Mouse (Mus musculus) forebrain, embryonic 10.5 days (tissue): ENCODE results near the gene Stk38l. TPM values are rescaled to one million over a fixed set of nuclear protein-coding genes. Genes with fewer than 3 reads are reported as not detected.
A peak's percentile ranks its signal among the peaks of the same experiment; 100 is the strongest.

Experiments used
- DNase-seq: peaks from one replicate; pipeline ENCODE4 v3.0.0-alpha.2; 2017; ENCODE audit warnings: low spot score; ENCODE audit errors: extremely low spot score
- H3K27ac ChIP-seq: fragments of 300-500 bp; sonication (generic); 2 replicates; pipeline ENCODE4 v1.5.1; 2016; ENCODE audit warnings: mild to moderate bottlenecking
- H3K27me3 ChIP-seq: fragments of 300-500 bp; sonication (generic); 2 replicates; pipeline ENCODE4 v1.6.1; 2016; ENCODE audit warnings: mild to moderate bottlenecking; ENCODE audit not compliant: poor library complexity, severe bottlenecking
- H3K36me3 ChIP-seq: fragments of 300-500 bp; sonication (generic); replicated peaks from 2 replicates; pipeline ENCODE4 v1.6.1; 2016; ENCODE audit warnings: mild to moderate bottlenecking, moderate library complexity
- H3K4me1 ChIP-seq: fragments of 300-500 bp; sonication (generic); 2 replicates; pipeline ENCODE4 v1.6.1; 2016
- H3K4me3 ChIP-seq: fragments of 300-500 bp; sonication (generic); 2 replicates; pipeline ENCODE4 v1.5.1; 2016; ENCODE audit warnings: mild to moderate bottlenecking, moderate library complexity
- H3K9me3 ChIP-seq: fragments of 300-500 bp; sonication (generic); 2 replicates; pipeline ENCODE4 v1.6.1; 2016; ENCODE audit warnings: mild to moderate bottlenecking, moderate library complexity
- whole genome bisulfite sequencing: fragments of 180-500 bp; shearing (Covaris S2); methylation state at CpG from one replicate; pipeline ENCODE4 v1.1.7; 2016; 5-methylcytosine and 5-hydroxymethylcytosine counted together
- polyA plus RNA-seq: library from polyadenylated mRNA; unstranded; fragments of >200 nt; fragmentation: Nextera tagmentation; extraction: Ambion mirVana; gene quantifications from 2 replicates; pipeline ENCODE4 v1.2.1, GENCODE M21; 2016

The Stk38l gene
- 21.2 and 22.1 TPM in 2 replicates for polyA plus RNA-seq

DNA sequence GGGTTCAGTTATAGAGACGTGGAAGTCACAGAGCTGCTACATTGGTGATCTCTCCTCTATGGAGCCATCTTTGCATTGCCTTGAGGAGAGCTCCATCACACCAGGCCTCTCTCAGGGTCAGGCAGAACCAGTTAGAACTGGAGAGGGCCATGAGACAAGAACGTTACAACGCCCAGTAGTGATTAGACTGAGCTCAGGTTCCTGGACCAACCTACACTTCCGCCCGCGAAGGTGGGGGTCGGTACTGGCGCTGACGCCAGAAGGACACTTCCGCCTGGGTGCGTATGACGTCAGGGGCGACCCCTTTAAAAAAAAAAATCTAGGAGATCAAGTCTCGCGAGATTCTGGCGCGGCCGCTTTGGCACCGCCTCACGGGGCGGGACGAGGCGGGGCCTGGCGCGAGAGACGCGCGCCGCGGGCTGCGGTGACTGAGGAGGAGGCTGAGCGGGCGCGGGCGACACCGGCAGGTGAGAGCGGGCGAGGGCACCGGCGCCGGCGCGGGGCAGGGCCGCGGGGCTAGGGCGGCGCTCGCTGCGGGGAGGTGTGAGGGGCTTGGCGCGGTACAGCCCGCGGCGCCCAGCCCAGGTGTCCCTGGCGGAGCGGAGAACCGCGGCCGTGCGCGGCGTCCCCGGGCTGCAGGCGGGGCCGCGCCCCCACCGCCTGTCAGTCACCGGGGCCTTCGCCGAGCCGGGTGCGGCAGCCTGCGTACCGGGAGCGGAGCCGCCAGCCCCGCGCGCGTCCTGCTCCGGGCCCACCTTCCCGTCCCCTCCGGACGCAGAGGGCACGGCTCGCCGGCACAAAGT lies at the start of gene Stk38l:
Stk38l (plus strand) TSS at position 415 of the 803 bp plus-strand sequence.
- peak; percentile 92 for DNase-seq
- H3K27ac ChIP-seq, result peak within 1 kb of the TSS; percentile 89
- WGBS, result 2% methylated on average over 87 of the region's 87 CpGs

DNA sequence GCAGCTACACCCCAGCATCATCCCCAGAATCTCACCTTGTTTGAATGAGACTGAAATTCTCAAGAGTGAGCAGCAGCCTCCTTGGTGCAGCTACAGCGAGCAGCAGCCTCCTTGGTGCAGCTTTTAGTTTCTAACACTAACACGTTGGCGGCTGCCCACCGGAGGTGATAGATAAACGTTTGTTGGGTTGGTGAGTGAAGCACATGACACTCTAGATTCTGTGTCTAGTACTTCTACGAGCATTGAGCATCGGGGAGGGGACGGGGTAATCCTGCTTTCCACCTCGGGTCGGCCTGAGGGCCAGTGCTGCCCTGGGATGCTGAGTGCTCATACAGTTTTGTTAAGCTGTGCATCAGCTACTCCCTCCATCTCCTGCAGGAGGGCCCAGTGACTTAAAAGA lies 47.9 kb upstream of the Stk38l start:
- Histone ChIP-seq H3K4me1 (no peaks in the 10 kb centered on the region), H3K9me3 (peaks cover 10% of the 10 kb centered on the region; the same call in 1 of the 2 replicates), H3K36me3 (no peaks in the 10 kb centered on the region), H3K27me3 (no peaks in the 10 kb centered on the region), H3K27ac (no peak overlapping the region), H3K4me3 (no peak overlapping the region)
- 84% methylated on average over 10 of the region's 10 CpGs for WGBS
- no peak for DNase-seq

More for the DNA sequence above, at the start of gene Stk38l:
- Histone ChIP-seq H3K27me3 (no peaks in the 10 kb centered on the region), H3K9me3 (no peaks in the 10 kb centered on the region), H3K4me3 (peak within 1 kb of the TSS; percentile 72), H3K4me1 (peaks cover 11% of the 10 kb centered on the region), H3K36me3 (no peaks in the 10 kb centered on the region)

DNA sequence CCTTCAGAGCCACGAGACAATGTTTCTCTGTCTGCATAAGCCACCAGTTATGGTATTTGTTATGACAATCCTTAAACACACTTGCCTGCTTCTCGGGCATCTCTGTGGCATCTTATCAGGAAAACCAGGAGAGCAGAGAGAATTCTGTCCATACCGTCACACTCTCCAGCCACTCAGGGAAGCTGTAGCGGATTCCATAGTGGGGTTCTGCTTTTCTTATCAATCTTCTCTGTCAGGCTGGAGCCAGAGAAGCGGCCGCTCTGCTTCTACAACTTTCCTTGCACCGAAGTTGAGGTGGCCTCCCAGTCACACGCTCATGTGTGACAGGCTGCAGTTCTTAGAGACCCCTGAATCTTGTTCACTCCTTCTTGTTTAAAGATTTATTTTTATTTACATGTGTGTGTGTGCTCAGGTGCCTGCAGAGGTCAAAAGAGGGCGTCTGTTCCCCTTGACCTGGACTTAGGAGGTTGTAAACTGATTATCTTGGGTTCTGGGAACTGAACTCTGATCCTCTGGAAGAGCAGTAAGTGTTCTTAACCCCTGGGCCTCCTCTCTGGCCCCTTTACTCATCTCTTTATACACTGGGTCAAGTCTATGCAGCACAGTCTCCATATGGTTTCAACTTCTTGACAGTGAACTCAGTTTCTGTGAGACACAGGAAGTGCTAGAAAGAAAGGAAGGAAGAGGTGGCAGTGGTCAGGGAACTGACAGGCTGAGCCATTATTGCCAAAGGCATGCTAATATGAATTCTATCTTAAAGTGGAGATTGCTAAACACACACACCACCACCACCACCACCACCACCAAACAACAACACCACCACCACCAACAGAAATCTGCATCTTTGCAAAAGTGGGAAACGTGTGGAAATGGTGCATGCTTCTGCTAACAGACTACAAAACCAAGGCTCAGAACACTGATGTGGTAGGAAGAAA lies 46.4 kb upstream of the Stk38l start:
- Histone ChIP-seq H3K27ac (no peak overlapping the region), H3K36me3 (no peaks in the 10 kb centered on the region), H3K4me1 (no peaks in the 10 kb centered on the region), H3K4me3 (no peak overlapping the region), H3K27me3 (no peaks in the 10 kb centered on the region), H3K9me3 (peaks cover 10% of the 10 kb centered on the region; the same call in 1 of the 2 replicates)
- 84% methylated on average over 10 of the region's 10 CpGs for WGBS
- DNase-seq, result no peak

DNA sequence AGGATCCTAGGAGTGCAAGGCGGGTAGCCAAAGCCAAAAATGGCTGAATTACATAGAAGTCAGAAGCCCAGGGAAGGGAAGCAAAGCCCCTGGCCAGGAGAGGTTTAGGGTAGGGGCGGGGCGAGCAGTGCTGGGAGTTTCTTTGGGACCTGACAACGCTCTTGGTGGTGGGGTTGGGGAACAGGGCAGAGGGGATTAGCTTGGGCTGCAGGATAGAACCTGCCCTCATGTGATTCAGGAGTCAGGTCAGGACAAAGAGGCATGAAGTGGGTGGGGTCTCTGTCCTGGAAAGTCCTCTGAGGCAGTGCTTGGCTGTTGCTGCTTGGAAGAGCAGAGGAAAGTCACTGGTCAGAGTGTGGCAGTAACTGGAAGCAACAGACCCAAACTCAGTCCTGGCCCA lies 40.9 kb upstream of the Stk38l start:
- 82% methylated on average over 4 of the region's 4 CpGs for WGBS
- H3K9me3 ChIP-seq, result peaks cover 10% of the 10 kb centered on the region; the same call in 1 of the 2 replicates
- H3K4me3 ChIP-seq, result no peak overlapping the region

DNA sequence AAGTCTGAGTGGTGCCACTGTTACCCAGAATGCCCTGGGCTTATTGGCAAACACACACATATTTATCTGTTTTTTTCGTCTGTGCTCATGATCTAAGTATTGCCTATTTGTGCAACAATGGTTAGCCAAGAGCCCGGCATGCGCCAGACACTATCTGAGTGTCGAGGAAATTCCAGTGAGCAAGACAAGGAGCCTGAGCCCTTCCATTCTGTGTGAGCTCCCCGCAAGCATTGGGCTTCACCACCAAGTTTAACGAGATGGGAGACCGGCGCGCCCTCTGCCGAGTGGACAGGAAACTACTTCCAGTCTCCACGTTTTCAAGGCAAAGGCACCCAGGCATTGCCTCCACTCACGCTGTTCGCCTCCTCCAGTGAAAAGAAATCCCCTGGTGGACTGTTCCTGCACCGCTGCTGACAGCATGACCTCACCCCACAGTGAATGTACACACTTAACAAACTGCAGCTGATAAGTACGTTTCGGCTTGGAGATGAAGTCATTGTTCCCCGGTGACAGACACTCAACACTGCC lies 39.0 kb upstream of the Stk38l start:
- Histone ChIP-seq H3K27ac (no peak overlapping the region), H3K36me3 (no peaks in the 10 kb centered on the region), H3K9me3 (peaks cover 2% of the 10 kb centered on the region; the same call in 1 of the 2 replicates), H3K27me3 (no peaks in the 10 kb centered on the region), H3K4me1 (no peaks in the 10 kb centered on the region), H3K4me3 (no peak overlapping the region)
- DNase-seq, result no peak
- 88% methylated on average over 17 of the region's 17 CpGs for WGBS

More for the DNA sequence above, 40.9 kb upstream of the Stk38l start:
- Histone ChIP-seq H3K27ac (no peak overlapping the region), H3K36me3 (no peaks in the 10 kb centered on the region), H3K27me3 (no peaks in the 10 kb centered on the region), H3K4me1 (no peaks in the 10 kb centered on the region)
- no peak for DNase-seq

DNA sequence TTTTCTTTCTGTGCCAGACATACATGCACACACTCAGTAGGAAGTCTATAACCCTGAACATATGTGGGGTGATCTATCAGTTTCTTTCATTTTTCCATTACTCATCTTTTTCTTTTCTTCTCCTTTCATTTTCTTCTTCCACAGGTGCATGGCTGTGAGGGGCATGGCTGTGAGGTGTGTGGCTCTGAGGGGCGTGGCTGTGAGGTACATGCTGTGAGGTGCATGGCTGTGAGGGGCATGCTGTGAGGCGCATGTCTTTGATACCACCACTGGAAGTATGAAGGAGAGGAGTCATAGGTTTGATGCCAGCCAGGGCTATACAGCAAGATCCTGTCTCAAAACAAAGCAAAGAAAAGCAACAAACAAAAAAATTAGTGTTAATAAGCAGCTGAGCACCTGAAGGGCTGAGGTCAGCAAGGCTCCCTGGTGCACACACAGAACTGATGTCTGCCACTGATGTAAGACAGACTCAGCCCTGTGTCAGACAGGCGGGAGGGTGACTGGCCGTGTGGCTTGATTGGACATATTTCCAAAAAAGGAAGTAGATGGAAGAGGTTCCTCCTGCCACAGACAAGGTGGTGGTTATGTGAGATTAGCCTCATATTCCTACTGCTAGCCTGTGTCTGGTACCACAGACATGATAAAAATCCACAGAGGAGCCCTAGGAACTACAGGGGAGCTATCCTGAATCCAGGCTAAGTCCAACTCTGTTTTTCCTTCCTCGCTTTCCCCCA lies 38.2 kb upstream of the Stk38l start:
- WGBS, result 92% methylated on average over 5 of the region's 5 CpGs
- no peaks in the 10 kb centered on the region for H3K27me3 ChIP-seq
- no peaks in the 10 kb centered on the region for H3K36me3 ChIP-seq
- DNase-seq, result no peak
- H3K4me1 ChIP-seq, result no peaks in the 10 kb centered on the region
- H3K9me3 ChIP-seq, result no peaks in the 10 kb centered on the region; the same call in 1 of the 2 replicates
- no peak overlapping the region for H3K27ac ChIP-seq
- no peak overlapping the region for H3K4me3 ChIP-seq

DNA sequence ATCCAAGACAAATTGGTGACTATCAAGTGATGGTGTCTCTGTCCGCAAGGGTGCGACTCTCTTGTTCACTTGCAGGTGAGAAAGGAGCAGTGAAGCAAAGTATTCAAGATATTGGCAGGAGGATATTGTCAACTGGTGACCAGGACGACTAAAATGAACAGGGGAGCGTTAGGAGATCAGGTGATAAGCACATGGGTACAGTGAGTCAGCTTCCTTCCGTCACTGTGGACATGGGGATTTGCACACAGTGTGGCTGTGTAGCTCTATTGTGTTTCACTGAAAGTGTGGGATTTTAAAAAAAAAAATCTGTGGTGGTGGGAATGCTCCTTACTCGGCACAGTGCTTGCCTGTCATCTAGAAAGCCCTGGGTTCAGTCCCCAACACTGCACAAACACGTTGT lies 36.8 kb upstream of the Stk38l start:
- no peaks in the 10 kb centered on the region for H3K36me3 ChIP-seq
- 86% methylated on average over 7 of the region's 7 CpGs for WGBS
- H3K27me3 ChIP-seq, result no peaks in the 10 kb centered on the region
- H3K9me3 ChIP-seq, result no peaks in the 10 kb centered on the region; the same call in 1 of the 2 replicates
- no peak overlapping the region for H3K4me3 ChIP-seq
- no peaks in the 10 kb centered on the region for H3K4me1 ChIP-seq
- H3K27ac ChIP-seq, result no peak overlapping the region
- no peak for DNase-seq

DNA sequence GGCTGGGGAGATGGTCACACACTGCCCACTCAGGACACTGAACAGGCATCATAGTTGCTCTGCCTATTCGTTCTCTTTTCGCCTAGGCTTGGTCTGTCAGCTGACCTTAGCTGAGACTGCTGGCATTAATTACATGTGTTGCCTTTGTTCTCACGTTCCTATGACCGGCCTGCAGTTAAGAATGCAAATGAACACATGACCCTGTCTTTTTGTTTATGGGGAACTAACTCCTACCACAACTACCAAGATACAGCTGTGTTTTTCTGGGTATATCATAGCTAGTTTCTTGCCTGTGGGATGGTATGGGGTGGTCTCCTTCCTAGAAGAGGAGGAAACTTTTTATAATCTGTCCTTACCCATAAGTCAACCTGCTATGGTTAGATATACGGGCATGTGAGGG lies 35.9 kb upstream of the Stk38l start:
- Histone ChIP-seq H3K27ac (no peak overlapping the region), H3K36me3 (no peaks in the 10 kb centered on the region), H3K27me3 (no peaks in the 10 kb centered on the region), H3K9me3 (no peaks in the 10 kb centered on the region; the same call in 1 of the 2 replicates), H3K4me3 (no peak overlapping the region), H3K4me1 (no peaks in the 10 kb centered on the region)
- no peak for DNase-seq
- WGBS, result 83% methylated on average over 5 of the region's 5 CpGs

DNA sequence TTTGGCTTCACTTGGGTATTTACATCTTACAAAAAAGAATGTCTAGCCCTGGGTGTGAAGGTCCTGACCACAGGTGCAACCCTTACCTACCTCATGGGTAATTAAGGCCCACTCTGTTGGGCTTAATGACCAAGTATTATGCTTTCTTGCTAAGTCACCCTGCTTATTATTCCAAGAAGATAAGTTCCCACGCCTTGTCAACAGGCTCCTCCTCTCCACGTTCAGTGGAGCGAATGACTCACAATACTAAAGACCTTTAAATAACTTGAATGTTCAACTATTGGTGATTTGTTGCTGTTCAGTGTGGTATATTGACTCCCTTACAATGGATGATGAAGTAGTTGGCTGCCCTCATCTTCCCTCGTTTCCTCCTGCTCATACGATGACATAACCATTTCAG lies 27.0 kb upstream of the Stk38l start:
- H3K27me3 ChIP-seq, result no peaks in the 10 kb centered on the region
- no peak overlapping the region for H3K27ac ChIP-seq
- H3K36me3 ChIP-seq, result no peaks in the 10 kb centered on the region
- no peak for DNase-seq
- H3K4me3 ChIP-seq, result no peak overlapping the region
- WGBS, result 80% methylated on average over 5 of the region's 5 CpGs
- peaks cover 10% of the 10 kb centered on the region; the same call in 1 of the 2 replicates for H3K9me3 ChIP-seq
- H3K4me1 ChIP-seq, result no peaks in the 10 kb centered on the region

DNA sequence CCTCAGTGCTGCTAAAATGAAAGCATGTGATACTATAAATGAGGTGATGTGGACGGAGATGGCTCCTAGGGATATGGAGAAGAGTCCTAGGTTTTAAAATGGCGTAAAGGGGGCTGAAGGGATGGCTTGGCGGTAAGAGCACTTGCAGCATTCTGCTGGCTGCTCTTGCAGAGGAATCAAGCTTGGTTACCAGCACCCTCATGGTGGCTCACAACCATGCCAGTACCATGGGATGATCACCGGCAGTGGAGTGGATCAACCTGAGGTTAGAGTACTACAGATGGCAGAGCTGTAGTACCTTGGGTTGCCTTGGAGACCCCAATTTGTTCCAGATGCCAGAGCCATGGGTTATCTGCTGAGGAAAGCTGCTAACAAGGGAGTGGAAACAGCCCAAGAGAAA lies 26.4 kb upstream of the Stk38l start:
- no peak for DNase-seq
- Histone ChIP-seq H3K27me3 (no peaks in the 10 kb centered on the region), H3K4me3 (no peak overlapping the region), H3K36me3 (no peaks in the 10 kb centered on the region), H3K4me1 (no peaks in the 10 kb centered on the region), H3K27ac (no peak overlapping the region), H3K9me3 (peaks cover 10% of the 10 kb centered on the region; the same call in 1 of the 2 replicates)
- 91% methylated on average over 4 of the region's 4 CpGs for WGBS

DNA sequence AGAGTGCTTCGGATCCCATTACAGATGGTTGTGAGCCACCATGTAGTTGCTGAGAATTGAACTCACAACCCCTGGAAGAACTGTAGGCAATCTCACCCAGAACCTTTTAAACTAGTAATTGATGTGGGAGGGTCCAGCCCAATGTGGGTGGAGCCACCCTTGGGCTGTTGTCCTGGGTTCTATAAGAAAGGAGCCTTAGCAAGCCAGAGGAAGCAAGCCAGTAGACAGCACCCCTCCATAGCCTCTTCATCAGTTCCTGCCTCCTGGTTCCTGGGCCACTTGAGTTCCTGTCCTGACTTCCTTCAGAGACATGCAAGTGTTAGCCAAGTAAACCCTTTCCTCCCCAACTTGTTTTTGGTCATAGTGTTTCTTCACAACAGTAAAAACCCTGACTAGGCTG lies 24.3 kb upstream of the Stk38l start:
- Histone ChIP-seq H3K4me1 (no peaks in the 10 kb centered on the region), H3K4me3 (no peak overlapping the region), H3K9me3 (peaks cover under 1% of the 10 kb centered on the region; the same call in 1 of the 2 replicates), H3K27me3 (no peaks in the 10 kb centered on the region), H3K36me3 (no peaks in the 10 kb centered on the region), H3K27ac (no peak overlapping the region)
- WGBS, result 100% methylated on average over 1 of the region's 1 CpGs
- DNase-seq, result no peak
